Mouse (Mus musculus) adrenal gland, adult (tissue): ENCODE results near the gene Ephx1.
A peak's percentile ranks its signal among the peaks of the same experiment; 100 is the strongest.

ENCODE experiments used
- DNase-seq, 2 experiments: peaks; one replicate each; pipeline ENCODE4 v3.0.0; 2022 to 2023; ENCODE audit warnings: low spot score in 1 of 2; ENCODE audit not compliant: inconsistent age in 2 of 2

Ephx1 gene

GRCm38 (mm10) chr1:181014731-181015500, 5.8 kb downstream of the Ephx1 start:
- peak; percentile 61 to 77 for DNase-seq

DNA sequence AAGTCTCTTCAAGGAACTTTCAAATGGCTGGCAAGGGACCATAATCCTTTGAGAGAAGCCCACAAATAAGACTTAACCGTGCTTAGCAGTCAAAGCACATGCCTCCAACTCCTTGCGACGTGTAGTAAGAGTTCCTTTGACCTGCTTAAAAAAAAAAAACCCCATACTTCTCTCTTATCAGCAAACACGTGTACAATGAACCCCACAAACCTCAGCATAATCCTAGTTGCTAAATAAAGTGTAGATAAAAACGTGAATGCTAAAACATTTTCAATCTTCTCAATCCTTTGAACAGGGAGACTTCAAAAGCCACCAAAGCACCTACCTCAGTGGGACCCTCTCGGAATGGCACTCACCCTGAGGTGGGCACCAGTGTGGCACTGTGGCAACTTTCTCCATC, 7.3 kb downstream of the Ephx1 start:
- no peak for DNase-seq

GRCm38 (mm10) chr1:181012416-181012815, 8.3 kb downstream of the Ephx1 start:
- peak in 1 of 2 experiments; percentile 58 for DNase-seq

- DNase-seq, result no peak
Measured at GRCm38 (mm10) chr1:181011601-181012000, 9.1 kb downstream of the Ephx1 start.

GRCm38 (mm10) chr1:181010171-181010932, 10.4 kb downstream of the Ephx1 start:
- peak in 1 of 2 experiments; percentile 81 for DNase-seq

DNA sequence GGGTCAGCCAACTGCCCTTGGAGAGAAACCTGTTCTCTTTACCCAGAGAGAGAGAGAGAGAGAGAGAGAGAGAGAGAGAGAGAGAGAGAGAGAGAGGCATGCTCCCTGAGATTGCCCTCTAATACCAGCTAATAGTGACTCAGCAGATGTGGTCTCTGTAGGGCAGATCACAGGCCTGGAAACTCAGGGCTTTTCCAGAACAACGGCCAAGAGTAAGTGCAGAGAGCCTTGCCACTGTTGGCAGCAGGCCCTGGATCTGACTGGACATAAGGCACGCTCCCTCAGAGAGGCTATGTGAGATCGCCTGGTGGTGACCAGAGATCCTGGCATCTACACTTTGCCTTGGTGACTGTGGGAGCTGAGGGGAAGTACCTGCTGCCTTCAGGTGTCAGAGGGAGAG, 10.9 kb downstream of the Ephx1 start:
- peak; percentile 87 to 93 for DNase-seq

DNA sequence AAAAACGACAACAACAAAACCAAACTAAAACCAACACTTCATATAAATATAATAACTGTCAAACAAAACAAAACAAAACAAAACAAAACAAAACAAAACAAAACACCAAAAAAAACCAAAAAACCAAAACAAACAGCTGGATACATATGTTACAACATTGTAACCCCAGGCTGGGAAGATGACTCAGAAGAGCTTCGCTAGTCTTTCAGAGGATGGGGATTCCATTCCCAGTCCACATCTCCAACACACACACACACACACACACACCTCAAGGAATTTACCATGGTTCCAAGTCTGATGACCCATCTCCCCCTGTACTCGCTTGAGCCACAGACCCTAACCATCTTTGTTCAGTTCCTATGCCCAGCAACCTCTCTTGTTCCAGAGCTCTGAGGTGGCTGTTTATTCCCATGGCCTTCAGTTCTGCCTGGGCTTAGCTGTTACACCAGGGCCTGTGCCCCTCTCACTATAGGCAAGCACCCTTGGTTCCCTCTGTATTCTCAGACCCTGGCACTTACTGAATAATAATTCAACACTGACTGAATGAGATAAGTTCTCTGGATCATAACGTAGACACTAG, 11.6 kb downstream of the Ephx1 start:
- no peak for DNase-seq

- peak in 1 of 2 experiments; percentile 67 for DNase-seq
Measured at GRCm38 (mm10) chr1:181008266-181008665, 12.4 kb downstream of the Ephx1 start.

DNA sequence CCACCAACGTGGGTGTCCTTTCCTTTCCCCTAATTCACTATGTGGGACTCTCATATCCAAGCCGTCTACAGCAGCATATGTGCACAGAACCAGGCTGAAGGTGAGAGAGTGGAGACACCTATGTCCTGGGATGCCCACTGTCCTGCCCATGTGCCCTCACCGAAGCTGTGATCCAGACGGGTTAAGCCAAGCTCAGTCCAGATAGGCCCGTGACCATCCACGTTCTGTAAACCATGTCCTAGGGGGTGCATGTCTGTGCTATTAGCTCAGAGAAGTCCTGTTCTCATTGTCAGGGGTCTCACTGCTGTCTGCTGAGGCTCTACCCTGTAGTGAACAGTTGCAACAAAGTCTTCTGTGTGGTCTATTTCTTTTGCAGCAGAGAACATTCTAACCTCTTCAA, 12.9 kb downstream of the Ephx1 start:
- peak in 1 of 2 experiments; percentile 38 for DNase-seq

GRCm38 (mm10) chr1:181005331-181005730, 15.4 kb downstream of the Ephx1 start:
- DNase-seq, result peak in 1 of 2 experiments; percentile 62

DNA sequence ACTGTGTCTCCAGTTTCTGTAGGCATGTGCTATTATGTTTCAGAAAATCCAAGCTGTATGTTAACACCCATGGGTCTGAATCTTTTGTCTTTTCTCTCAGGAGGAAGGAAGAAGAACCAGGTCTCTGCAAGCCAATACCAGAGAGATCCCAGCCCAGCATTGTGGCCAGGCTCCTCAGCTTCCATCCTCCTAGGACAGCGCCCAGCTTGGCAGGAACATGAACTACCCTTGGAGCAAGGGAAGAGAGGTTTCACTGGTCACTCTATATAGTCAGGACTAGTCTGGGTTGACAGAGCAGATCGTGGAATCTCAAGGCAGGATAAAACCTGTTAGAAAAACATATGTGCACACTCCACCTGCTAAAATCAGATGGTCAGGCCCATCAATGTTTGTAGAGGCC, 16.9 kb downstream of the Ephx1 start:
- DNase-seq, result no peak

- peak in 1 of 2 experiments; percentile 48 for DNase-seq
Measured at GRCm38 (mm10) chr1:181001621-181002020, 19.1 kb downstream of the Ephx1 start.

DNA sequence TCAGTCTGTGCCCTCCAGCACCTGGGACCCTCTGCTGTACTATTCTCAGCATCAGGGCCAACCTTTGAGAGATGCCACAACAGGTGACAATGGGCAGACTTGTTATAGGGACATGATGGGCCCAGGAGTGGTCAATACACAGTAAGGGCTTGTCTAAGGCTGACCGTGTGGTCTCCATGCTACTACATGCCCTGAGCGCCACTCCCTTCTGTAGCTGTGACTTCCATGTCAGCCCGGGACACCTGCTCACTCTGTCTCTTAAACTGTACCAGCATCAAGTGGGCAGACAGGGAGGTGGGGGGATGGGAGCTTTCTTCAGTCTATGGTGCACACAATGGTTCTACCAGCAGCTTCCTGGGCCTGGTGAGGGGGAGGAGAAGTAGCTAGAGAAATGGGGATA, 19.5 kb downstream of the Ephx1 start:
- peak in 1 of 2 experiments; percentile 38 for DNase-seq

GRCm38 (mm10) chr1:181000501-181001092, 20.1 kb downstream of the Ephx1 start:
- DNase-seq, result peak; percentile 82 to 91

- peak; percentile 51 to 88 for DNase-seq
Measured at GRCm38 (mm10) chr1:180992142-180992541, 28.6 kb downstream of the Ephx1 start.

GRCm38 (mm10) chr1:180990671-180991070, 30.0 kb downstream of the Ephx1 start:
- DNase-seq, result peak in 1 of 2 experiments; percentile 74

- peak; percentile 80 to 94 for DNase-seq
Measured at GRCm38 (mm10) chr1:180987759-180988158, 32.9 kb downstream of the Ephx1 start.

- DNase-seq, result no peak
Measured at GRCm38 (mm10) chr1:180986701-180987100, 34.0 kb downstream of the Ephx1 start.

DNA sequence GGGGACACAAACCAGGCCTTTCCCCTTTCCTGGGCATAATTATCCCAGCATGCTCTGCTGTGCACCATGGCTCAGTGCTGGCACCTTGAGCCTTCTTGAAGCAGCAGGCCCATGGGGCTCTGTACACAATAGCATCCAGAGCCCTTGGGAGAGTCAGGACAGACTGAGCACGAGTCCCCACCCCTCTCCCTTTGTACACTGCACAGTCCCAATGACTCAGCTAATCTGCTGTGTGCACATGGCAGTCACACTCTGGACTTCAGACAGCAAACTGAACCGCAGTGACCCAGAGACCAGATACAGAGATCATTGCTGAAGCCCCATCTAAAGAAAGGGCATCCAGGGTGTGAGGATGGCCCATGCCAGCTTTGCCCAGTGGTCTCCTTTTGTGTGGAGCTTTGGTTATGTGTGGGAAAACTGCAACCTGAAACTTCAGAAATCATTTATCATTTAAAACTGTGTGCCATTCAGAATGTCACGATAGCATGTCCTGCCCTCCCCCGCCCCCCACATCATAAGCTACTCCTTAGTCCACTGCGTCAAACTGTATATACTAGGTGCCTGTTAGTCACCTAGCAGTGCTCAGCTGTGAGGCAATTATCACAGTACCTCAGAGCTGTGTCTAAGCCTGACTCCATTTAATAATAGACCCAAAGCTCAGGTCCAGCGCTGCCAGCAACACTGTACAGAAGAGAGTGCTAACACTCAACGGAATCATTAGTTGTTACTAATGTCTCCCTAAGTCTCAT, 39.2 kb downstream of the Ephx1 start:
- DNase-seq, result peak in 1 of 2 experiments; percentile 43

DNA sequence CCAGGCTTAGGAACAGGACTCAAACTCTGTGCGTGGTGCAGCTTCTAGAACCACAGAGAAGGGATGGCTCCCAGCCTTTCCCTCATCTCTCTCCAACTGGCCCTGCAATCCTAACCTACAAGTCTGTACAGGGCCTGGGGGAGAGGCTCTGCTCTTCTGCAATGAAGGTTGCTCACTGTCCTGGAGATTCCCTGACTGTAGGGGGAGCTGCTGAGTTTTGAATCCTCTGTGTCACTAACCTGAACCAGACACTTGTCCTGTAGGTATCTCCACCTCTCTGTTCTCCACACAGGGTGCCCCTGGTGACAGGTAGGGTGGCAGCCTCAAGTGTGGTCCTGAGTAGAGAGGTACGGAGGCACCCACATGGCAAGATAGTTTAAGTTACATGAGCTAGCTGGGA, 40.2 kb downstream of the Ephx1 start:
- peak in 1 of 2 experiments; percentile 69 for DNase-seq
